Mouse (Mus musculus): Measurements from ENCODE around the gene Pla2g4c. TPM values are rescaled to one million over a fixed set of nuclear protein-coding genes. Genes with fewer than 3 reads are reported as not detected.
A peak's percentile ranks its signal among the peaks of the same experiment; 100 is the strongest.

The Pla2g4c gene
- polyA plus RNA-seq, 1 experiment from 2014 or later: 1.5 TPM

DNA sequence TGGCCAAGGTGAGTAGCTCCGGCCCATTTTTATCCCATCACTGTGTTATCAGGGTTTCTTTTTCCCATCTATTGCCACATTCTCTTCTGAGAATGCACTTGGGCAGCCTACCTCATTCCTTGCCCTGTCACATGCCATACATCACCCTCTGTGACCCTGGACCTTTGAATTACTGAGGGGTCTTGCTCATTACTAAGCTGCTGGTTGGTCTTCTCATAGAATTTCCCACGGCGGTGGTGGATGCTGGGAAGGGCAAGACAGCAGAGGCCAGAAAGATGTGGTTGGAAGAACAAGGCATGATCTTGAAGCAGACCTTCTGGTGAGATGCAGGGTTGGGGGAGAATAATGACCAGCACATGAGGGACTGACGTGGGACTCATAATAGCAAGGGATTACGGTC, 25.6 kb upstream of the Pla2g4c start:
- Histone ChIP-seq H3K27ac (replicated peaks) (no peak overlapping the region), H3K4me3 (replicated peaks) (no peak overlapping the region), H3K27me3 (no peaks in the 10 kb centered on the region), H3K36me3 (replicated peaks) (peaks cover 100% of the 10 kb centered on the region), H3K4me1 (replicated peaks) (no peaks in the 10 kb centered on the region), H3K9me3 (replicated peaks) (no peaks in the 10 kb centered on the region), H3K9ac (no peak overlapping the region), H3K4me2 (no peak overlapping the region)
- ATAC-seq (ENCODE audit: insufficient read depth): no peak
- WGBS (ENCODE audit: insufficient replicate concordance): 85% methylated on average over 5 of the region's 5 CpGs

GRCm38 (mm10) chr7:13301643-13302042, 22.8 kb upstream of the Pla2g4c start:
- no peak overlapping the region for H3K27ac ChIP-seq (replicated peaks)
- no peak for ATAC-seq (ENCODE audit: insufficient read depth)
- WGBS (ENCODE audit: insufficient replicate concordance): 75% methylated on average over 1 of the region's 1 CpGs

DNA sequence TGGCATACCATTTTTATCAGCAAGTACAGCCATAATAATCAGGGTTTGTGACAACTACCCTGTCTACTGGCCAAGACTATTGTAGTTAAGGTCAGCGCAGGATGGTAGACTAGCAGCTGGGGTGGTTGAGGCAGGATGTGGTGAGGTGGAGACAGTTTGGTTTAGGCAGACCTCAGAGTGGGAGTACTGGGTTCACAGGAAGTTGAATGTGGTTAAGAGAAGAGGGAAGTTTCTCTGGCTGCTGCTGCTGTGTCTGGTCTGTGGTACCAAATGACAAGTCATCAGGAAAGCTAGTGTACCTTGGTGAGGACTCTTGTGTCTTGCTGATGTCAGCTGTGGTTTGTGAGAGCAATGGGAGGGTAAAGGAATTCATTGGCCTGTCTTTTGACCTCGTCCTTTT, 21.7 kb upstream of the Pla2g4c start:
- Histone ChIP-seq H3K9me3 (replicated peaks) (no peaks in the 10 kb centered on the region), H3K4me3 (replicated peaks) (no peak overlapping the region), H3K27ac (replicated peaks) (no peak overlapping the region), H3K4me1 (replicated peaks) (no peaks in the 10 kb centered on the region), H3K36me3 (replicated peaks) (peaks cover 100% of the 10 kb centered on the region), H3K4me2 (no peak overlapping the region), H3K27me3 (no peaks in the 10 kb centered on the region), H3K9ac (no peak overlapping the region)
- no peak for ATAC-seq (ENCODE audit: insufficient read depth)
- WGBS (ENCODE audit: insufficient replicate concordance): 32% methylated on average over 2 of the region's 2 CpGs

More at GRCm38 (mm10) chr7:13301643-13302042, 22.8 kb upstream of the Pla2g4c start:
- peaks cover 100% of the 10 kb centered on the region for H3K36me3 ChIP-seq (replicated peaks)
- H3K4me2 ChIP-seq: no peak overlapping the region
- H3K9me3 ChIP-seq (replicated peaks): no peaks in the 10 kb centered on the region
- H3K27me3 ChIP-seq: no peaks in the 10 kb centered on the region
- no peak overlapping the region for H3K4me3 ChIP-seq (replicated peaks)
- no peak overlapping the region for H3K9ac ChIP-seq
- no peaks in the 10 kb centered on the region for H3K4me1 ChIP-seq (replicated peaks)

- ATAC-seq (ENCODE audit: insufficient read depth): no peak
- H3K4me3 ChIP-seq (replicated peaks): no peak overlapping the region
- no peaks in the 10 kb centered on the region for H3K27me3 ChIP-seq
- H3K9ac ChIP-seq: no peak overlapping the region
- no peak overlapping the region for H3K4me2 ChIP-seq
- no peaks in the 10 kb centered on the region for H3K9me3 ChIP-seq (replicated peaks)
- peaks cover 100% of the 10 kb centered on the region for H3K36me3 ChIP-seq (replicated peaks)
- no peak overlapping the region for H3K27ac ChIP-seq (replicated peaks)
- H3K4me1 ChIP-seq (replicated peaks): no peaks in the 10 kb centered on the region
These were observed 21.1 kb upstream of the Pla2g4c start for GRCm38 (mm10) chr7:13303372-13303771.

- no peaks in the 10 kb centered on the region for H3K27me3 ChIP-seq
- peak overlapping the region; percentile 25; the same call in 1 of the 2 replicates for H3K27ac ChIP-seq (replicated peaks)
- no peak for ATAC-seq (ENCODE audit: insufficient read depth)
- H3K36me3 ChIP-seq (replicated peaks): peaks cover 99% of the 10 kb centered on the region
- no peak overlapping the region for H3K4me3 ChIP-seq (replicated peaks)
- no peaks in the 10 kb centered on the region for H3K9me3 ChIP-seq (replicated peaks)
- H3K9ac ChIP-seq: no peak overlapping the region
- WGBS (ENCODE audit: insufficient replicate concordance): 39% methylated on average over 2 of the region's 2 CpGs
- peak overlapping the region; percentile 25; the same call in 1 of the 2 replicates for H3K4me2 ChIP-seq
- H3K4me1 ChIP-seq (replicated peaks): peaks cover 21% of the 10 kb centered on the region
These were observed 15.0 kb upstream of the Pla2g4c start for GRCm38 (mm10) chr7:13309407-13309806.

DNA sequence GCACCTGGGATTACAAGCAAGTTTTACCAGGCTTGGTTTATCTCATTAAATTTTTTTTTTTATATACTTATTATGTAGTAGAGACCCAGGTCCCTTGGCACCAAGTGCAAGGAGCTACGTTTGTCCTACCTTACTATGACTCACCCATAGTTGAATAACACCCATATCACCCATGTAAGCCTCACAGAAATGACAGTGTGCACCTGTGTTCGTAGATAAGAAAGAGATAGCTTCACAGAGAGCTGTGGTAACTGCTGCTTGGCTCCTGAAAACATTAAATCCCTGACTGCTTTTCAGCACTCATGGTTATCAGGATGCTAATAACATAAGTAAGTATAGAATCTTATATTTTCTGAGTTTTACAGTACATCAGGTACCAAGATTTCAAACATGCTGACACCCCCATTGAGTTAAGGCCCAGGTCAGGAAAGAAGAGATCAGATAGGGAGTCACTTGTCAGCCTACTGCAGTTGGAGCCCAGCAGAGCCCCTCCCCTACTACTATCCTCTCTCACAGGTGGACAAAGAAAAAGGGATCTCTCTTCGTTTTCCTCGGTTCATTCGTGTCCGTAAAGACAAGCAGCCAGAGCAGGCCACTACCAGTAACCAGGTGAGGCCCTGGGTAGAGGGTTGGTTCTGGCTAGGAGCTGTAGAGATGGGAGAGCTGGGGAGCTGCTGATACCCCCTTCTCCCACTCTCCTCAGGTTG, 13.8 kb upstream of the Pla2g4c start:
- WGBS (ENCODE audit: insufficient replicate concordance): 48% methylated on average over 6 of the region's 6 CpGs
- Histone ChIP-seq H3K27me3 (no peaks in the 10 kb centered on the region), H3K4me3 (replicated peaks) (no peak overlapping the region), H3K27ac (replicated peaks) (peak overlapping the region; percentile 41; the same call in 1 of the 2 replicates), H3K4me2 (peak overlapping the region; percentile 25; the same call in 1 of the 2 replicates), H3K9ac (no peak overlapping the region), H3K4me1 (replicated peaks) (peaks cover 21% of the 10 kb centered on the region), H3K36me3 (replicated peaks) (peaks cover 90% of the 10 kb centered on the region), H3K9me3 (replicated peaks) (no peaks in the 10 kb centered on the region)
- peak; percentile 88 for ATAC-seq (ENCODE audit: insufficient read depth)

DNA sequence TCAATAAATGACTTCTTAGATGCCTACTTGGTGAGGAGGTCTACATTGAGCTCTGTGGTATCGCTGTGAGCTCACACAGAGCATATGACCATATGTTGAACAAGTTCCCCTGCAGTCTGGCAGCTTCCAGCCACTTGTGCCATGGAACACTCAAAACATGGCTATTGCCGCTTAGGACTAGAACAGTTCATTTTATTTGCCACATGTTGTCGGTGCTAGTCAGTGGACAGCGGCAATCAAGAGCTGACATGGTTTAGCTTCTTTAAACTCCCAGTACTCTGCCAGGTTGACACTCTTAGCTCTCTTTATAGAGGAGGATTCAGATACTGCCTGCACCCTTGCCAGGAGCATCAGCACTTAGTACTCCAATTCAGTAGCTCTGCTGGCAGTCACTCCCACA, 13.1 kb upstream of the Pla2g4c start:
- Histone ChIP-seq H3K9me3 (replicated peaks) (no peaks in the 10 kb centered on the region), H3K27me3 (no peaks in the 10 kb centered on the region), H3K4me2 (no peak overlapping the region), H3K9ac (no peak overlapping the region), H3K4me3 (replicated peaks) (no peak overlapping the region), H3K4me1 (replicated peaks) (peaks cover 21% of the 10 kb centered on the region), H3K36me3 (replicated peaks) (peaks cover 82% of the 10 kb centered on the region), H3K27ac (replicated peaks) (no peak overlapping the region)
- 96% methylated on average over 4 of the region's 4 CpGs for WGBS (ENCODE audit: insufficient replicate concordance)
- no peak for ATAC-seq (ENCODE audit: insufficient read depth)

GRCm38 (mm10) chr7:13314095-13314597, 10.3 kb upstream of the Pla2g4c start:
- 81% methylated on average over 5 of the region's 5 CpGs for WGBS (ENCODE audit: insufficient replicate concordance)
- H3K4me1 ChIP-seq (replicated peaks): peaks cover 21% of the 10 kb centered on the region
- no peak overlapping the region for H3K4me3 ChIP-seq (replicated peaks)
- no peaks in the 10 kb centered on the region for H3K27me3 ChIP-seq
- no peak overlapping the region for H3K27ac ChIP-seq (replicated peaks)
- no peak overlapping the region for H3K9ac ChIP-seq
- H3K36me3 ChIP-seq (replicated peaks): peaks cover 57% of the 10 kb centered on the region
- H3K9me3 ChIP-seq (replicated peaks): no peaks in the 10 kb centered on the region
- no peak overlapping the region for H3K4me2 ChIP-seq
- ATAC-seq (ENCODE audit: insufficient read depth): no peak

DNA sequence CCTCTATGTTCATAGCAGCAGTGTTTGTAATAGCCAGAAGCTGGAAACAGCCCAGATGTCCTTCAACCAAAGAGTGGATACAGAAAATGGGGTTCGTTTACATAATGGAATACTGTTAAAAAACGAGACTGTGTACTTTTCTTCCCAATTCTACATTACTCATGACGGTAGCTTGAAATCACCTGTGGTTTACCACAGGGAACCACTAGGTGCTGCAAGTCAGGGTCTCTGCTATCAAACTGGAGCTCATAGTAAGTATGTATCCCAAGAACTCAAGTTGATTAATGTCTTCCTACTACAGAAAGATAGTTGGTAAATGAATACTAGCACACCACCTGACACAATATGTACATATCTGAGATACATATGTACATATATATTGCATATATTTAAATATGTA, 3.0 kb upstream of the Pla2g4c start:
- no peak overlapping the region for H3K4me2 ChIP-seq
- ATAC-seq (ENCODE audit: insufficient read depth): no peak
- 56% methylated on average over 3 of the region's 3 CpGs for WGBS (ENCODE audit: insufficient replicate concordance)

GRCm38 (mm10) chr7:13330575-13330974, 6.1 kb downstream of the Pla2g4c start:
- no peaks in the 10 kb centered on the region for H3K9me3 ChIP-seq (replicated peaks)
- WGBS (ENCODE audit: insufficient replicate concordance): 89% methylated on average over 2 of the region's 2 CpGs
- H3K27ac ChIP-seq (replicated peaks): no peak overlapping the region
- no peaks in the 10 kb centered on the region for H3K4me1 ChIP-seq (replicated peaks)
- no peak for ATAC-seq (ENCODE audit: insufficient read depth)
- no peaks in the 10 kb centered on the region for H3K27me3 ChIP-seq
- H3K4me3 ChIP-seq (replicated peaks): no peak overlapping the region
- H3K36me3 ChIP-seq (replicated peaks): peaks cover 40% of the 10 kb centered on the region
- no peak overlapping the region for H3K9ac ChIP-seq
- no peak overlapping the region for H3K4me2 ChIP-seq

More for the DNA sequence above, 3.0 kb upstream of the Pla2g4c start:
- no peaks in the 10 kb centered on the region for H3K9me3 ChIP-seq (replicated peaks)
- no peak overlapping the region for H3K4me3 ChIP-seq (replicated peaks)
- no peak overlapping the region for H3K27ac ChIP-seq (replicated peaks)
- H3K36me3 ChIP-seq (replicated peaks): peaks cover 15% of the 10 kb centered on the region
- H3K4me1 ChIP-seq (replicated peaks): peaks cover 5% of the 10 kb centered on the region; the same call in 1 of the 2 replicates
- no peaks in the 10 kb centered on the region for H3K27me3 ChIP-seq
- H3K9ac ChIP-seq: no peak overlapping the region

DNA sequence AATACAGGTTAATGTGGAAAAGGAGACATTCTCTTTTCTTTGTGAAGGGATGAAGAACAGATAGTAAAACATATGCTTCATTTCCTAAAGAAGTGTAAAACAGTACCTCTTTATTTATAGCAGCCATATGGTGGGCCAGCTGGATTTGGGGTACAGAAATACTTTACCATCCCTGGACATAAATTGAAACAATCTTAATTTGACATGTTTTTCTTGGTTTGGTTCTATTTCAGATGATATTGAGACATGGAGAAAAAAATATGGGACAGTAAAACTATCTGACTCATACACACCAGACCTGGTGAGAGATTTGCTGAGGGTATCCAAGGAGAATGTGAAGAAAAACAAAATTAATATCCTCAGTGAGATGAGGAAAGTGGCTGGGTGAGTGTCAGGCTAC, 31.5 kb downstream of the Pla2g4c start:
- Histone ChIP-seq H3K27ac (replicated peaks) (no peak overlapping the region), H3K9ac (no peak overlapping the region), H3K9me3 (replicated peaks) (no peaks in the 10 kb centered on the region), H3K27me3 (no peaks in the 10 kb centered on the region), H3K4me3 (replicated peaks) (no peak overlapping the region), H3K4me2 (no peak overlapping the region), H3K36me3 (replicated peaks) (peaks cover 58% of the 10 kb centered on the region), H3K4me1 (replicated peaks) (no peaks in the 10 kb centered on the region)
- ATAC-seq (ENCODE audit: insufficient read depth): no peak

DNA sequence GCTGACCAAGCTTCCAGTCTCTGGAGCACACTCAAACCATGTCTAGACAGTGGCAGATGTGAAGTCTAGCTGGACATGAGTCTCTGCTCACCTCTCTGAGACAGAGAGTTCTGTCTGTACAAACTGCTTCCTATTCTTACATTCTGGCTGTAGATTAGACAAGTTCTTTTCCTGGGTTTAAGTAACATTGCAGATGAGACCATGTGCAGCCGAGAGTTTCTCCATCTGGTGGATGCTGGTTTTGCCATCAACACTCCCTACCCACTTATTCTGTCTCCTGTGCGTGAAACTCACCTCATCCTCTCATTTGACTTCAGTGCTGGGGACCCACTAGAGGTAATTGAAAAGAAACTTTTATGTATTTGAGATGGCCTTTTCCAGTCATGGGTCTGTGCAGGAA, 56.1 kb downstream of the Pla2g4c start:
- no peaks in the 10 kb centered on the region for H3K9me3 ChIP-seq (replicated peaks)
- H3K27me3 ChIP-seq: no peaks in the 10 kb centered on the region
- WGBS (ENCODE audit: insufficient replicate concordance): 42% methylated on average over 2 of the region's 2 CpGs
- H3K36me3 ChIP-seq (replicated peaks): no peaks in the 10 kb centered on the region
- no peak for ATAC-seq (ENCODE audit: insufficient read depth)
- H3K4me2 ChIP-seq: no peak overlapping the region
- no peak overlapping the region for H3K4me3 ChIP-seq (replicated peaks)
- H3K4me1 ChIP-seq (replicated peaks): no peaks in the 10 kb centered on the region
- H3K9ac ChIP-seq: no peak overlapping the region
- H3K27ac ChIP-seq (replicated peaks): no peak overlapping the region

Measured in liver, embryonic 15.5 days (tissue).